Mouse (Mus musculus) spleen, adult 2 months (tissue): ENCODE data around the gene Nhs.

Experiments
- CTCF ChIP-seq: fragments of 200-500 bp; IDR thresholded peaks from 2 replicates; pipeline ENCODE4 v1.5.1; 2011; ENCODE audit warnings: mild to moderate bottlenecking, inconsistent platforms; ENCODE audit not compliant: insufficient read depth, insufficient read length, insufficient replicate concordance; ENCODE audit errors: extremely low read depth
- POLR2A ChIP-seq: fragments of 200-500 bp; IDR thresholded peaks from 2 replicates; pipeline ENCODE4 v1.6.1; 2011; ENCODE audit warnings: low read depth, low read length, inconsistent platforms

GRCm38 (mm10) chrX:162003818-162004217 lies 155.7 kb downstream of the Nhs start:
- TF ChIP-seq POLR2A (no peak), CTCF (no peak)
